Mouse (Mus musculus) forebrain, embryonic 11.5 days (tissue): ENCODE measurements around the gene Gm47985. TPM values are rescaled to one million over a fixed set of nuclear protein-coding genes. Genes with fewer than 3 reads are reported as not detected.
"Not testable (repeated sequence)": the region's sequence is repeated elsewhere in the genome, so short reads cannot be mapped to it uniquely, and the experiment has no call there.

Experiments
- ATAC-seq: fragments of 200-750 bp; cut with Nextera tagmentation; replicated peaks from 2 replicates; pipeline ENCODE4 v1.8.0; 2017; ENCODE audit warnings: moderate TSS enrichment; ENCODE audit not compliant: low FRiP score
- DNase-seq: peaks from one replicate; pipeline ENCODE4 v3.0.0-alpha.2; 2017; ENCODE audit warnings: low spot score
- H3K27ac ChIP-seq: fragments of 300-500 bp; sonication (generic); 2 replicates; pipeline ENCODE4 v1.5.1; 2014; ENCODE audit warnings: low read depth, low read length
- H3K27me3 ChIP-seq: fragments of 300-500 bp; sonication (generic); 2 replicates; pipeline ENCODE4 v1.6.1; 2014; ENCODE audit warnings: mild to moderate bottlenecking, low read length, mixed read lengths; ENCODE audit not compliant: control insufficient read depth, insufficient read depth
- H3K36me3 ChIP-seq: fragments of 300-500 bp; sonication (generic); 2 replicates; pipeline ENCODE4 v1.6.1; 2014; ENCODE audit warnings: mild to moderate bottlenecking, low read length, moderate library complexity, mixed read lengths; ENCODE audit not compliant: control insufficient read depth, insufficient read depth
- H3K4me1 ChIP-seq: fragments of 300-500 bp; sonication (generic); replicated peaks from 2 replicates; pipeline ENCODE4 v1.6.1; 2014; ENCODE audit warnings: low read length, mixed read lengths; ENCODE audit not compliant: control insufficient read depth, insufficient read depth
- H3K4me2 ChIP-seq: fragments of 300-500 bp; sonication (generic); 2 replicates; pipeline ENCODE4 v1.6.1; 2014; ENCODE audit warnings: low read depth, mild to moderate bottlenecking, low read length, moderate library complexity, mixed read lengths; ENCODE audit not compliant: severe bottlenecking
- H3K4me3 ChIP-seq: fragments of 300-500 bp; sonication (generic); 2 replicates; pipeline ENCODE4 v1.5.1; 2014; ENCODE audit warnings: low read depth, low read length
- H3K9ac ChIP-seq: fragments of 300-500 bp; sonication (generic); 2 replicates; pipeline ENCODE4 v1.6.1; 2014; ENCODE audit warnings: low read length
- H3K9me3 ChIP-seq: fragments of 300-500 bp; sonication (generic); 2 replicates; pipeline ENCODE4 v1.6.1; 2016; ENCODE audit warnings: low read length, mixed read lengths; ENCODE audit not compliant: control insufficient read depth
- WGBS: fragments of 180-500 bp; shearing (Covaris S2); extraction: QIAGEN DNeasy Blood & Tissue Kit; methylation state at CpG from one replicate; pipeline ENCODE4 v1.1.7; 2014; 5-methylcytosine and 5-hydroxymethylcytosine counted together
- polyA plus RNA-seq: library from polyadenylated mRNA; unstranded; fragments of >200 nt; fragmentation: Nextera tagmentation; extraction: Ambion mirVana; gene quantifications from 2 replicates; pipeline ENCODE4 v1.2.1, GENCODE M21; 2014

The Gm47985 gene
- polyA plus RNA-seq, 1 experiment from 2014 or later, result 0.87 TPM

- not testable (repeated sequence) for H3K9ac ChIP-seq, DNase-seq, H3K36me3 ChIP-seq, H3K4me2 ChIP-seq, H3K27ac ChIP-seq, H3K4me1 ChIP-seq, H3K27me3 ChIP-seq, H3K4me3 ChIP-seq, H3K9me3 ChIP-seq
- 0 out of 2 replicates have a peak, but pooled peaks have one; percentile 51 for ATAC-seq
- 82% methylated on average over 3 of the region's 5 CpGs for WGBS
Measured at GRCm38 (mm10) chr1:151208493-151208892, 26.2 kb downstream of the Gm47985 start.

DNA sequence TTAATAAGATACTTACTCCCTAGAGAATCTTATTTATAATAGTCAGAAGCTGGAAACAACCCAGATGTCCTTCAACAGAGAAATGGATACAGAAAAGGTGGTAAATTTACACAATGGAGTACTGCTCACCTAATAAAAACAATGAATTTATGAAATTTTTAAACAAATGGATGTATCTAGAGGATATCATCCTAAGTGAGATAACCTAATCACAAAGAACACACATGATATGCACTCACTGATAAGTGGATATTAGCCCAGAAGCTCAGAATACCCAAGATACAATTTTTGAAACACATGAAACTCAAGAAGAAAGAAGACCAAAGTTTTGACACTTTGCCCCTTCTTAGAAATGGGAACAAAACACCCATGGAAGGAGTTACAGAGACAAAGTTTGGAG is 26.6 kb downstream of the Gm47985 start:
- H3K9ac ChIP-seq, H3K9me3 ChIP-seq, H3K4me1 ChIP-seq, H3K27me3 ChIP-seq, H3K27ac ChIP-seq, H3K4me2 ChIP-seq, H3K36me3 ChIP-seq, H3K4me3 ChIP-seq, ATAC-seq, DNase-seq: not testable (repeated sequence)

GRCm38 (mm10) chr1:151209824-151210355 is 27.6 kb downstream of the Gm47985 start, which contains the start of gene Gm47996:
Gm47996 (plus strand) TSS chr1:151210131.
- not testable (repeated sequence) for ATAC-seq, H3K9ac ChIP-seq, H3K36me3 ChIP-seq, H3K4me1 ChIP-seq, H3K4me2 ChIP-seq, H3K9me3 ChIP-seq, H3K27me3 ChIP-seq, H3K4me3 ChIP-seq, DNase-seq, H3K27ac ChIP-seq
- 96% methylated on average over 4 of the region's 8 CpGs for WGBS

GRCm38 (mm10) chr1:151211666-151212065 is 29.3 kb downstream of the Gm47985 start:
- not testable (repeated sequence) for ATAC-seq, DNase-seq, H3K9me3 ChIP-seq, H3K4me3 ChIP-seq, H3K4me2 ChIP-seq, H3K27ac ChIP-seq, H3K27me3 ChIP-seq, H3K36me3 ChIP-seq, H3K9ac ChIP-seq, H3K4me1 ChIP-seq
- WGBS, result 92% methylated on average over 5 of the region's 5 CpGs

- 79% methylated on average over 2 of the region's 2 CpGs for WGBS
- ATAC-seq, result no peak
- H3K9me3 ChIP-seq, result no peaks in the 10 kb centered on the region
- no peaks in the 10 kb centered on the region for H3K27me3 ChIP-seq
- no peak for DNase-seq
- no peak overlapping the region for H3K9ac ChIP-seq
- no peaks in the 10 kb centered on the region for H3K4me1 ChIP-seq
- H3K4me2 ChIP-seq, result no peak overlapping the region
- no peaks in the 10 kb centered on the region for H3K36me3 ChIP-seq
- H3K4me3 ChIP-seq, result no peak overlapping the region
- no peak overlapping the region for H3K27ac ChIP-seq
Measured at GRCm38 (mm10) chr1:151214862-151215261, 32.5 kb downstream of the Gm47985 start.

DNA sequence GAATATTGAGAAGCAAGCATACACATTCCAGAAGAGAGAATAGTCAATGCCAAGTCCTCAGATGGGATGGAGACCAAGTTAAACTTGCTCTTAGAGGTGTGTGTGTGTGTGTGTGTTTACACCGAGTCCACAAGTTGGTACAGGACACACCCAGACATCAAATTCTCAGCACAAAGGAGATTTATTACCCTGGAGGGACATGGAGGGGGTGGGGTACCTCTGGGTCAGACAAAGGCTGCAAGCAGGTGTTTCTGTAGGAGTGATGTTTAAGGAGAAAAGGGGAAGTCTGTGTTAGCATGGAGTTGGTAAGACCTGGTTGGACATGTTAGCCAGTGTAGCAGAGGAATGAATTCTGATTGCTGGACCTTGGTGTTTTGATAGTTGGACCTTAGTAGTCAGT is 33.6 kb downstream of the Gm47985 start:
- no peak overlapping the region for H3K9ac ChIP-seq
- no peak overlapping the region for H3K4me2 ChIP-seq
- DNase-seq (no peak), ATAC-seq (no peak)
- no peaks in the 10 kb centered on the region for H3K9me3 ChIP-seq
- H3K27me3 ChIP-seq, result no peaks in the 10 kb centered on the region
- 80% methylated on average over 1 of the region's 1 CpGs for WGBS
- no peaks in the 10 kb centered on the region for H3K36me3 ChIP-seq
- no peaks in the 10 kb centered on the region for H3K4me1 ChIP-seq
- H3K4me3 ChIP-seq, result no peak overlapping the region
- no peak overlapping the region for H3K27ac ChIP-seq

GRCm38 (mm10) chr1:151216417-151216816 is 34.1 kb downstream of the Gm47985 start:
- no peak overlapping the region for H3K9ac ChIP-seq
- no peaks in the 10 kb centered on the region for H3K4me1 ChIP-seq
- no peaks in the 10 kb centered on the region for H3K9me3 ChIP-seq
- H3K27me3 ChIP-seq, result no peaks in the 10 kb centered on the region
- no peak overlapping the region for H3K4me2 ChIP-seq
- ATAC-seq, result no peak
- no peak overlapping the region for H3K4me3 ChIP-seq
- no peak for DNase-seq
- H3K36me3 ChIP-seq, result no peaks in the 10 kb centered on the region
- 68% methylated on average over 3 of the region's 3 CpGs for WGBS
- no peak overlapping the region for H3K27ac ChIP-seq

DNA sequence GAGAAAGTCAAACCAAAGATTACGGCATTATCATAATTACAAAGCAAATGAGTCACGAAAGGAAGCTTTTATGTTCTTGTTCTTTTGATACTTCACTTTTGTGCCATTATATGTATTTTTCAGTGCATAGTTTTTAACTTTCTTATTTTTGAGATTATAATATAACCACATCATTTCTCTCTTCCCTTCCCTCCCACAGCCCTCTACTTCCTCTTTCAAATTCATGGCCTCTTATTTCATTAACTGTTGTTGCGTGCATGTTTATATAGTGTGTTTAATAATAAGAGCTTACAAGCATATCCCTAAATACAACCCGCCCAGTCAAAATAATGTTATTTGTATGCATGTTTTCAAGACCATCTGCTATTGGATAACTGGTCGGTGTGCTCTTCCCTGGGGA is 36.7 kb downstream of the Gm47985 start:
- WGBS, result 91% methylated on average over 5 of the region's 5 CpGs
- Histone ChIP-seq H3K9ac (no peak overlapping the region), H3K27ac (no peak overlapping the region), H3K4me3 (no peak overlapping the region), H3K4me1 (no peaks in the 10 kb centered on the region), H3K4me2 (no peak overlapping the region), H3K27me3 (no peaks in the 10 kb centered on the region), H3K9me3 (no peaks in the 10 kb centered on the region), H3K36me3 (no peaks in the 10 kb centered on the region)
- DNase-seq (no peak), ATAC-seq (no peak)

- H3K4me3 ChIP-seq, result no peak overlapping the region
- 69% methylated on average over 7 of the region's 7 CpGs for WGBS
Measured at GRCm38 (mm10) chr1:151220098-151220497, 37.8 kb downstream of the Gm47985 start.

More at GRCm38 (mm10) chr1:151220098-151220497, 37.8 kb downstream of the Gm47985 start:
- DNase-seq (no peak), ATAC-seq (no peak)
- Histone ChIP-seq H3K27ac (no peak overlapping the region), H3K36me3 (no peaks in the 10 kb centered on the region), H3K4me1 (no peaks in the 10 kb centered on the region), H3K27me3 (no peaks in the 10 kb centered on the region), H3K9me3 (no peaks in the 10 kb centered on the region), H3K9ac (no peak overlapping the region), H3K4me2 (no peak overlapping the region)
